Comparison of ENCODE assay signal across 22 mouse cellular contexts in genomic region chr16:87594145-87594544, GRCm38 (mm10). TPM values are rescaled to one million over a fixed set of nuclear protein-coding genes. Genes with fewer than 3 reads are reported as not detected.
DNase-seq lines count a peak whose midpoint lies in the region; ATAC-seq and TF ChIP-seq lines count a peak whose summit lies in the region.
"Had no signal": no experiment of that assay in that cellular context is flagged by ENCODE, and none has a peak within 500 bp of the region (broad histone marks: within the 10 kb centered on the region; RNA-seq: fewer than 3 reads in every experiment).

No protein-coding gene starts in this region.

- H3K27ac ChIP-seq in cerebellum, adult 2 months (ENCODE audit: insufficient read depth, low read length), result no peak overlapping the region
- H3K27ac ChIP-seq in intestine, postnatal 0 days (ENCODE audit: low read depth, low read length), result no peak overlapping the region
- no peak overlapping the region for H3K27ac ChIP-seq in intestine, embryonic 16.5 days (ENCODE audit: low read length)
- H3K27ac ChIP-seq: embryonic facial prominence, embryonic 10.5 days; forebrain, embryonic 12.5 days; hindbrain, embryonic 12.5 days; limb, embryonic 13.5 days; liver, embryonic 13.5 days; midbrain, embryonic 10.5 days had no signal

- no peak overlapping the region for H3K4me2 ChIP-seq in intestine, postnatal 0 days (replicated peaks; ENCODE audit: low read depth)
- no peak overlapping the region for H3K4me2 ChIP-seq in intestine, embryonic 16.5 days (ENCODE audit: low read depth, low read length)
- H3K4me2 ChIP-seq: forebrain, embryonic 12.5 days; hindbrain, embryonic 12.5 days; limb, embryonic 13.5 days; liver, embryonic 13.5 days had no signal

- no peak overlapping the region for H3K9ac ChIP-seq in intestine, postnatal 0 days (ENCODE audit: low read depth, low read length)
- no peak overlapping the region for H3K9ac ChIP-seq in intestine, embryonic 16.5 days (ENCODE audit: low read depth, low read length)
- H3K9ac ChIP-seq: forebrain, embryonic 12.5 days; hindbrain, embryonic 12.5 days; limb, embryonic 13.5 days; liver, embryonic 13.5 days had no signal

- no peak for DNase-seq in cerebellum, adult 2 months
- no peak for DNase-seq in cerebellum, adult 18-20 months
- peak; percentile 10 for DNase-seq in lung, postnatal 10 days
- no peak for DNase-seq in lung, postnatal 36 days
- DNase-seq in urinary bladder, postnatal 25 days (ENCODE audit: low spot score), result no peak
- DNase-seq in adrenal gland, postnatal 14 days, result no peak
- DNase-seq: adrenal gland, postnatal 10 days; gastrocnemius, postnatal 10 days; heart, postnatal 14 days; liver, embryonic 13.5 days; retina, postnatal 1 day; right cerebral cortex, postnatal 4 days; thymus, postnatal 25 days had no signal

- TF ChIP-seq POLR2A in cerebellum, adult 2 months (IDR thresholded peaks at IDR 0.05; ENCODE audit: borderline replicate concordance, insufficient read depth, low read length), result no peak

- ATAC-seq in intestine, postnatal 0 days, result no peak
- no peak for ATAC-seq in intestine, embryonic 16.5 days

- WGBS in cerebellum, adult 2 months, result 68% methylated on average over 10 of the region's 10 CpGs
- WGBS in intestine, postnatal 0 days, result 72% methylated on average over 10 of the region's 10 CpGs
- WGBS in intestine, embryonic 16.5 days, result 63% methylated on average over 10 of the region's 10 CpGs

- TF ChIP-seq CTCF in cerebellum, adult 2 months (IDR thresholded peaks at IDR 0.05; ENCODE audit: borderline replicate concordance, insufficient read depth, low read depth, low read length), result peak; percentile 18; the same call in 1 of the 2 replicates
- peak; percentile 37 for TF ChIP-seq CTCF in intestine, postnatal 0 days (IDR thresholded peaks at IDR 0.05; ENCODE audit: low read depth)

- no peaks in the 10 kb centered on the region for H3K27me3 ChIP-seq in cerebellum, adult 2 months (ENCODE audit: control insufficient read depth, insufficient read depth, low read length)
- H3K27me3 ChIP-seq in intestine, postnatal 0 days (replicated peaks; ENCODE audit: control insufficient read depth, insufficient read depth, low read length), result no peaks in the 10 kb centered on the region
- H3K27me3 ChIP-seq in intestine, embryonic 16.5 days (replicated peaks; ENCODE audit: control insufficient read depth, insufficient read depth, low read length), result no peaks in the 10 kb centered on the region
- H3K27me3 ChIP-seq: forebrain, embryonic 12.5 days; hindbrain, embryonic 12.5 days; limb, embryonic 13.5 days; liver, embryonic 13.5 days had no signal

- H3K36me3 ChIP-seq in intestine, postnatal 0 days (ENCODE audit: control insufficient read depth, insufficient read depth), result no peaks in the 10 kb centered on the region
- H3K36me3 ChIP-seq in intestine, embryonic 16.5 days (ENCODE audit: control insufficient read depth, insufficient read depth, low read length), result no peaks in the 10 kb centered on the region
- H3K36me3 ChIP-seq: embryonic facial prominence, embryonic 10.5 days; forebrain, embryonic 12.5 days; hindbrain, embryonic 12.5 days; limb, embryonic 13.5 days; liver, embryonic 13.5 days; midbrain, embryonic 10.5 days had no signal

- no peaks in the 10 kb centered on the region for H3K9me3 ChIP-seq in intestine, postnatal 0 days (ENCODE audit: control insufficient read depth)
- H3K9me3 ChIP-seq in intestine, embryonic 16.5 days (ENCODE audit: control insufficient read depth, low read length), result no peaks in the 10 kb centered on the region
- H3K9me3 ChIP-seq: embryonic facial prominence, embryonic 10.5 days; forebrain, embryonic 12.5 days had no signal

- peaks cover 6% of the 10 kb centered on the region for H3K4me1 ChIP-seq in cerebellum, adult 2 months (ENCODE audit: control insufficient read depth, insufficient read depth, low read length)
- no peaks in the 10 kb centered on the region for H3K4me1 ChIP-seq in intestine, postnatal 0 days (replicated peaks; ENCODE audit: control insufficient read depth, insufficient read depth, low read length)
- H3K4me1 ChIP-seq in intestine, embryonic 16.5 days (ENCODE audit: control insufficient read depth, insufficient read depth, low read length), result peaks cover 10% of the 10 kb centered on the region; the same call in 1 of the 2 replicates
- H3K4me1 ChIP-seq: hindbrain, embryonic 12.5 days had no signal

- H3K4me3 ChIP-seq in cerebellum, adult 2 months (replicated peaks; ENCODE audit: insufficient read depth, low read depth, low read length), result no peak overlapping the region
- H3K4me3 ChIP-seq in intestine, postnatal 0 days (ENCODE audit: low read depth, low read length), result no peak overlapping the region
- no peak overlapping the region for H3K4me3 ChIP-seq in intestine, embryonic 16.5 days (ENCODE audit: low read length)
- H3K4me3 ChIP-seq: embryonic facial prominence, embryonic 10.5 days; forebrain, embryonic 12.5 days; hindbrain, embryonic 12.5 days; limb, embryonic 13.5 days; liver, embryonic 13.5 days; midbrain, embryonic 10.5 days had no signal

RNA-seq across cellular contexts. Expression of gene Map3k7cl, which starts 41.0 kb away (rescaled TPM):
- 0.98 and 1.00 TPM in 2 replicates for polyA plus RNA-seq in cerebellum, adult 2 months (2012; rRNA removed)
- polyA plus RNA-seq in intestine, postnatal 0 days (2015; fragmentation: Nextera tagmentation; extraction: Ambion mirVana), result 0.35 and 0.43 TPM in 2 replicates
- polyA plus RNA-seq in intestine, embryonic 16.5 days (2015; fragmentation: Nextera tagmentation; extraction: Ambion mirVana), result 0.21 and 0.44 TPM in 2 replicates
- 1.2 and 2.3 TPM in 2 replicates for total RNA-seq in adrenal gland, postnatal 14 days (2021)
- total RNA-seq: common myeloid progenitor, adult 5-6 weeks had no signal
- polyA plus RNA-seq: embryonic facial prominence, embryonic 10.5 days; forebrain, embryonic 12.5 days; liver, embryonic 13.5 days; midbrain, embryonic 10.5 days; neural tube, embryonic 11.5 days had no signal
